Mouse (Mus musculus): Measurements from ENCODE around the gene Med12l. TPM values are rescaled to one million over a fixed set of nuclear protein-coding genes. Genes with fewer than 3 reads are reported as not detected.

Med12l gene
- total and polyA plus RNA-seq, 2 experiments from 2014 or later = 1.2 to 7.1 TPM

DNA sequence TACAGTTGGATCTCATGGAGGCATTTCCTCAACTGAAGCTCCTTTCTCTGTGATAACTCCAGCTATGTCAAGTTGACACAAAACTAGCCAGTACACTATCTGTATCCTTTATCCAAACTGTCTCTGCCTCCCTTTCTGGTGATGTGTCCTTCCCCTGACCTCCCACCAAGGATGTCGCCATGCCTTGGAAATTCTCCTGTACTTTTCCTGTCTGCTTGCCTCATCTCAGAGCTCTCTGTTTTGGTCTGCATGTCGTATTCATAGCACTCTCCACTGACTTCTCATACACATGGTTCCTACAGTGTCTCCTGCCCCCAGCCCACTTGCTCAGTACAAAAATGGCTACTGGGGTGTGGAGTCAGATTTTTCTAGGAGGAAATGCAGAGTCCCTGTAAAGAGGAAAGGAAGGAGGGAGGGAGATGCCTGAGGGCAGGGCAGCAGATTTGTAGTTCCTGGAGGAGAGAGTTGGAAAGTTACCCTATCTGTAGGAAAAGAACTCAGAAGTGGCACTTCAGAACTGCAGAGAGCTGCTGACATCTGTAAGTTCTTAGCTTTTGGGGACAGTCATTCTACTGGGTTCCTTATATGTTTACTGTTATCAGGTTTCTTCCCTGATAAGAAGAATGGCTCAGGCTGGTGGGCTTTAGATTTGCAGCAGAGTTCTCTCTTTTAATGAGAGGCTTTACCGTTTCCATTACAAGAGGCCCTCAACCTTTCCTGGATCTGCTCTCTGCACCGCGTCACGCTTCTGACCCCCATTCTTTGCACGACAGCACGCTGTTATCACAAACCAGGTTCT lies 136.1 kb downstream of the Med12l start:
- DNase-seq (ENCODE audit: low spot score) (no peak), ATAC-seq (ENCODE audit: insufficient read depth, low read depth) (0 out of 2 replicates have a peak, but pooled peaks have one; percentile 17)
- Histone ChIP-seq H3K9ac (replicated peaks; ENCODE audit: low read depth, low read length) (no peak overlapping the region), H3K9me3 (replicated peaks; ENCODE audit: control insufficient read depth, low read length) (no peaks in the 10 kb centered on the region), H3K4me1 (ENCODE audit: control insufficient read depth, insufficient read depth) (peaks cover 9% of the 10 kb centered on the region; the same call in 1 of the 2 replicates), H3K27ac (ENCODE audit: low read depth) (no peak overlapping the region), H3K4me3 (ENCODE audit: low read depth, low read length) (no peak overlapping the region), H3K36me3 (replicated peaks; ENCODE audit: control insufficient read depth, insufficient read depth, low read length) (no peaks in the 10 kb centered on the region), H3K27me3 (ENCODE audit: control insufficient read depth, insufficient read depth, low read length) (no peaks in the 10 kb centered on the region), H3K4me2 (ENCODE audit: low read depth, low read length) (no peak overlapping the region)
- TF ChIP-seq EP300 (IDR thresholded peaks at IDR 0.05; ENCODE audit: low read depth) (no peak), CTCF (IDR thresholded peaks at IDR 0.05; ENCODE audit: low read depth) (no peak)
- 21% methylated on average over 8 of the region's 8 CpGs for WGBS

DNA sequence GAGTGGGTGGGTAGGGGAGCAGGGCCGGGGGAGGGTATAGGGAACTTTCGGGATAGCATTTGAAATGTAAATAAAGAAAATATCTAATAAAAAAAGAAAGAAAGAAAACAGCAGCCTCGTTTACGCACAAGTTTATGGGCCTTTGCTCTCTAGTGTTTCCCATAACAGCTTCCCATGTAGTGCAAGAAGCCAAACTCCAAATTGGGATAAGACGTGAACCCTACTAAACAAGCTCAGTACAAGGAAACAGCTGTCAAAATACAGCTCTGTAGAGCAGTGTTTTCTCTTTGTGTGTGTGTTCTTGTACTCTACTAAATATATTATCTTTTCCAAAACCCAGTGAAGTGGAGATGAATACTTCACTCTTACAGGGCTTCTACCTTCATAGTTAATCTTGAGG lies 139.6 kb downstream of the Med12l start:
- no peak overlapping the region for H3K9ac ChIP-seq (replicated peaks; ENCODE audit: low read depth, low read length)
- no peaks in the 10 kb centered on the region for H3K36me3 ChIP-seq (replicated peaks; ENCODE audit: control insufficient read depth, insufficient read depth, low read length)
- H3K9me3 ChIP-seq (replicated peaks; ENCODE audit: control insufficient read depth, low read length) = no peaks in the 10 kb centered on the region
- H3K27ac ChIP-seq (ENCODE audit: low read depth) = no peak overlapping the region
- H3K4me2 ChIP-seq (ENCODE audit: low read depth, low read length) = no peak overlapping the region
- H3K4me3 ChIP-seq (ENCODE audit: low read depth, low read length) = no peak overlapping the region
- no peaks in the 10 kb centered on the region for H3K27me3 ChIP-seq (ENCODE audit: control insufficient read depth, insufficient read depth, low read length)
- WGBS = 52% methylated on average over 5 of the region's 5 CpGs
- DNase-seq (ENCODE audit: low spot score) = peak; percentile 39
- H3K4me1 ChIP-seq (ENCODE audit: control insufficient read depth, insufficient read depth) = peaks cover 9% of the 10 kb centered on the region; the same call in 1 of the 2 replicates
- no peak for TF ChIP-seq EP300 (IDR thresholded peaks at IDR 0.05; ENCODE audit: low read depth)
- no peak for TF ChIP-seq CTCF (IDR thresholded peaks at IDR 0.05; ENCODE audit: low read depth)
- ATAC-seq (ENCODE audit: insufficient read depth, low read depth) = no peak; the same call in 1 of the 2 replicates

DNA sequence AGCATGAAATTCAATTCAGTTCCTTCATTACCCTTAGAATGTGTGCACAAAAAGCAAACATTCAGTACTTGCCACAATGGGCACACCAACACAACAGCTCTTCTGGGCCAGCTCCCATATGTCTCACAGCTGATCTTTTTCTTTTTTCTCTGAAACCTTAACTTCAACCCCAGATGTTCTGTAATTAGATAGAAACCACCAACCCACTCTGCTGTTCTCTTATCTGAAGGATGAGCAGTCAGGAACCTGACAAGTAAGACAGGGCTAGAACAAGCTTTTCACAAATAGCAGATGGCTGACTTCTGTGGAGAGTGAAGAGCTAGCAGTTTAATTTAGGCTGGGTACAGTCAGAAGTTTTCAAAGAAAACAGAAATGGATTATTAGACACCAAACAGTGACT lies 144.0 kb downstream of the Med12l start:
- no peak for TF ChIP-seq CTCF (IDR thresholded peaks at IDR 0.05; ENCODE audit: low read depth)
- TF ChIP-seq EP300 (IDR thresholded peaks at IDR 0.05; ENCODE audit: low read depth) = no peak
- ATAC-seq (ENCODE audit: insufficient read depth, low read depth) = no peak
- no peak overlapping the region for H3K27ac ChIP-seq (ENCODE audit: low read depth)
- no peaks in the 10 kb centered on the region for H3K27me3 ChIP-seq (ENCODE audit: control insufficient read depth, insufficient read depth, low read length)
- no peaks in the 10 kb centered on the region for H3K4me1 ChIP-seq (ENCODE audit: control insufficient read depth, insufficient read depth)
- no peak for DNase-seq (ENCODE audit: low spot score)
- H3K9ac ChIP-seq (replicated peaks; ENCODE audit: low read depth, low read length) = no peak overlapping the region
- H3K9me3 ChIP-seq (replicated peaks; ENCODE audit: control insufficient read depth, low read length) = no peaks in the 10 kb centered on the region
- no peak overlapping the region for H3K4me3 ChIP-seq (ENCODE audit: low read depth, low read length)
- H3K4me2 ChIP-seq (ENCODE audit: low read depth, low read length) = no peak overlapping the region
- no peaks in the 10 kb centered on the region for H3K36me3 ChIP-seq (replicated peaks; ENCODE audit: control insufficient read depth, insufficient read depth, low read length)

DNA sequence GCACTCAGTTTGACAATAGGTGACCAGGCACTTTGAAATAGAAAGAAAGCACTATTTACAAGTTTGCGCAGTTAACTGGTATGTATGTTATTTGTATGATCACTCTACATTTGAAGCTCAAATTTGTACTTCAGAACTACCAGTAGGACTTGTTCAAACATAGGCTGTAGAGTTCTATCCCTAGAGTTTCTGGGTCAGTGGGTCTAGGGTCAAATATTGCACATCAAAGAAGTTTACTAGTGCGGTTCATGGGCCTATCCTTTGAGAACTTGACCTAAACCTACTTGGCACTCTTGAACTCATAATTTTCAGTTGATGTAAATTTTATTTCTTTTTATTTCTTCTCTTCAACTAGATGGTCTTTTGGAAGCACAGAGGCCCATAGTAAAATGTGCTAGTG lies 145.0 kb downstream of the Med12l start:
- TF ChIP-seq CTCF (IDR thresholded peaks at IDR 0.05; ENCODE audit: low read depth) = no peak
- TF ChIP-seq EP300 (IDR thresholded peaks at IDR 0.05; ENCODE audit: low read depth) = no peak
- 93% methylated on average over 2 of the region's 2 CpGs for WGBS

DNA sequence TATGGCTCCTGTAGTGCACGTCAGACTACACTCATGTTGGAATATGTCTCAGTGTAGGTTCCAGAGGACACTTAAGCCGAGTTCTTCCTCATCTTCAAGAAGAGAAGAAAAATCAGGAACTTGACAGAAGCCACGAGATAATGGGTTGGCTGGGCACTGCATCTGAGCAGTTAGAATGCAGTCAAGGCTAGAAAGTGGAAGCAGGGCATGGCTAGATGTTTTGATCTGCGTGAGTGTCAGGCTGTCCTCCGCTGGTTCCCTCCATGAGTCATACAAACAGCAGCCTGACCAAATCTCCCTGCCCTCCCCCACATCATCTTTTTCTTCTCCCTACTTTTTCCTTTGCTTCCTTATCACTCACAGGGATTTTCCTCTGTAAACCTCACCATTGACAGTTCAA lies 147.8 kb downstream of the Med12l start, which contains the start of gene P2ry14:
TSS of gene P2ry14 (minus strand) at position 195 of the 400 bp plus-strand sequence.
- no peak within 1 kb of the TSS for H3K4me2 ChIP-seq (ENCODE audit: low read depth, low read length)
- DNase-seq (ENCODE audit: low spot score) (no peak), ATAC-seq (ENCODE audit: insufficient read depth, low read depth) (no peak)
- no peaks in the 10 kb centered on the region for H3K36me3 ChIP-seq (replicated peaks; ENCODE audit: control insufficient read depth, insufficient read depth, low read length)
- no peaks in the 10 kb centered on the region for H3K27me3 ChIP-seq (ENCODE audit: control insufficient read depth, insufficient read depth, low read length)
- no peaks in the 10 kb centered on the region for H3K9me3 ChIP-seq (replicated peaks; ENCODE audit: control insufficient read depth, low read length)
- H3K27ac ChIP-seq (ENCODE audit: low read depth) = no peak within 1 kb of the TSS
- WGBS = 47% methylated on average over 5 of the region's 5 CpGs
- no peak within 1 kb of the TSS for H3K4me3 ChIP-seq (ENCODE audit: low read depth, low read length)
- no peaks in the 10 kb centered on the region for H3K4me1 ChIP-seq (ENCODE audit: control insufficient read depth, insufficient read depth)
- TF ChIP-seq EP300 (IDR thresholded peaks at IDR 0.05; ENCODE audit: low read depth) (no peak), CTCF (IDR thresholded peaks at IDR 0.05; ENCODE audit: low read depth) (no peak)
- no peak within 1 kb of the TSS for H3K9ac ChIP-seq (replicated peaks; ENCODE audit: low read depth, low read length)

More for the DNA sequence above, 145.0 kb downstream of the Med12l start:
- Histone ChIP-seq H3K36me3 (replicated peaks; ENCODE audit: control insufficient read depth, insufficient read depth, low read length) (no peaks in the 10 kb centered on the region), H3K27me3 (ENCODE audit: control insufficient read depth, insufficient read depth, low read length) (no peaks in the 10 kb centered on the region), H3K9ac (replicated peaks; ENCODE audit: low read depth, low read length) (no peak overlapping the region), H3K4me1 (ENCODE audit: control insufficient read depth, insufficient read depth) (no peaks in the 10 kb centered on the region), H3K27ac (ENCODE audit: low read depth) (no peak overlapping the region), H3K4me2 (ENCODE audit: low read depth, low read length) (no peak overlapping the region), H3K9me3 (replicated peaks; ENCODE audit: control insufficient read depth, low read length) (no peaks in the 10 kb centered on the region), H3K4me3 (ENCODE audit: low read depth, low read length) (no peak overlapping the region)
- no peak for ATAC-seq (ENCODE audit: insufficient read depth, low read depth)
- no peak for DNase-seq (ENCODE audit: low spot score)
